Mouse (Mus musculus) ES-E14 (cell line): ENCODE measurements around the gene Olfr1293-ps. TPM values are rescaled to one million over a fixed set of nuclear protein-coding genes. Genes with fewer than 3 reads are reported as not detected.

Experiments
- DNase-seq: peaks from one replicate; pipeline ENCODE4 v3.0.0-alpha.2; 2013; ENCODE audit warnings: low read depth, low spot score
- H3K27ac ChIP-seq: 2 replicates; pipeline ENCODE4 v1.5.1; 2012; ENCODE audit warnings: low read depth, mild to moderate bottlenecking, low read length, moderate library complexity, mixed read lengths; ENCODE audit not compliant: poor library complexity, insufficient read depth, severe bottlenecking
- H3K36me3 ChIP-seq: 2 replicates; pipeline ENCODE4 v1.6.1; 2012; ENCODE audit warnings: mild to moderate bottlenecking, low read length, moderate library complexity, mixed read lengths; ENCODE audit not compliant: control insufficient read depth, poor library complexity, insufficient read depth, severe bottlenecking
- H3K4me1 ChIP-seq, 2 experiments: fragments of 150-350 bp in 1 of 2; sonication (generic) in 1 of 2; 2 replicates each; pipeline ENCODE4 v1.6.1; 2012; ENCODE audit warnings: low read length in 2 of 2, mild to moderate bottlenecking in 1 of 2, mixed read lengths in 1 of 2; ENCODE audit not compliant: control insufficient read depth in 2 of 2, insufficient read depth in 2 of 2, poor library complexity in 1 of 2
- H3K4me3 ChIP-seq, 2 experiments: fragments of 150-350 bp in 1 of 2; sonication (generic) in 1 of 2; 2 replicates each; pipeline ENCODE4 v1.5.1; 2012; ENCODE audit warnings: low read length in 2 of 2, low read depth in 1 of 2, mild to moderate bottlenecking in 1 of 2, mixed read lengths in 1 of 2; ENCODE audit not compliant: insufficient read depth in 1 of 2, poor library complexity in 1 of 2, severe bottlenecking in 1 of 2
- H3K9ac ChIP-seq: 2 replicates; pipeline ENCODE4 v1.6.1; 2012; ENCODE audit warnings: low read depth, mild to moderate bottlenecking, low read length, mixed read lengths; ENCODE audit not compliant: poor library complexity, insufficient read depth, severe bottlenecking
- H3K9me3 ChIP-seq: fragments of 150-350 bp; sonication (generic); 2 replicates; pipeline ENCODE4 v1.6.1; 2012; ENCODE audit warnings: low read depth, mild to moderate bottlenecking, low read length; ENCODE audit not compliant: control insufficient read depth, insufficient read depth
- CHD2 ChIP-seq: IDR thresholded peaks from 2 replicates; pipeline ENCODE4 v1.6.1; 2014; ENCODE audit warnings: mild to moderate bottlenecking, low read depth, low read length, inconsistent platforms
- HCFC1 ChIP-seq: IDR thresholded peaks from 2 replicates; pipeline ENCODE4 v1.6.1; 2012; ENCODE audit warnings: low read length, inconsistent platforms, borderline replicate concordance; ENCODE audit not compliant: insufficient read depth
- MAFK ChIP-seq: IDR thresholded peaks from 2 replicates; pipeline ENCODE4 v1.6.1; 2014; ENCODE audit warnings: mild to moderate bottlenecking, low read depth, low read length, inconsistent platforms; ENCODE audit not compliant: insufficient read depth
- ZC3H11A ChIP-seq: IDR thresholded peaks from 2 replicates; pipeline ENCODE4 v1.6.1; 2012; ENCODE audit warnings: low read depth, mild to moderate bottlenecking, inconsistent platforms, low read length, borderline replicate concordance
- ZNF384 ChIP-seq: IDR thresholded peaks from 2 replicates; pipeline ENCODE4 v1.6.1; 2012; ENCODE audit warnings: low read depth, low read length, inconsistent platforms
- in situ Hi-C, 2 experiments: fragments of 600-800 bp; cut with MboI; formaldehyde crosslinking; loops; one replicate each; pipeline ENCODE4 v1.15.1; 2025; ENCODE audit warnings: low sequenced_read_pairs in 2 of 2, inconsistent platforms in 1 of 2; ENCODE audit not compliant: unreplicated experiment in 2 of 2
- total RNA-seq: library from RNA; depleted of rRNA; stranded (reverse); fragments of 300-350 nt; gene quantifications from 2 replicates; pipeline ENCODE4 v1.2.3, GENCODE M21; 2012; rRNA removed

Olfr1293-ps gene
- not detected in 2 replicates for total RNA-seq

DNA sequence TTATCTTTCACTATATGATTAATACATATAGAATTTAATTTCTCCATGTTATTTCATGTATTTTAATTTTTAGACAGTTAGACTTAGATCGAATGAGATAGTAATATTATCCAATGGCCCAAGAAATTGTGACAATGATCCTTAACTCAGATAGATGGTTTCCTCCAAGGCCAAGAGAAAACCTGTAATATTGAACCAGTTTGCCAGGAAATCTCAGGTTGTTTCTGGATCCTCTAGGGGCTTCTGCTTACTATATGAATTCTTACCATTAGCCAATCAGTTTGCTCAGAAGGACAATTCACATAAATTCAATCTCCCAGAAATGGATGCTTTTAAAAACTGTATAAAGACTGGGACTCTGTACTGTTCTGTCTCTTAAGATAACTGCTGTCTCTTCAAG lies at the start of gene Olfr1293-ps:
TSS of gene Olfr1293-ps (plus strand) at position 301 of the 400 bp plus-strand sequence.
- in situ Hi-C loops = no loop called here
- Histone ChIP-seq H3K9ac (no peak within 1 kb of the TSS), H3K27ac (no peak within 1 kb of the TSS), H3K4me1 (no peaks in the 10 kb centered on the region), H3K9me3 (no peaks in the 10 kb centered on the region), H3K4me3 (no peak within 1 kb of the TSS), H3K36me3 (no peaks in the 10 kb centered on the region)
- no peak for DNase-seq
- TF ChIP-seq MAFK (no peak), CHD2 (no peak), ZC3H11A (no peak), ZNF384 (no peak), HCFC1 (no peak)

DNA sequence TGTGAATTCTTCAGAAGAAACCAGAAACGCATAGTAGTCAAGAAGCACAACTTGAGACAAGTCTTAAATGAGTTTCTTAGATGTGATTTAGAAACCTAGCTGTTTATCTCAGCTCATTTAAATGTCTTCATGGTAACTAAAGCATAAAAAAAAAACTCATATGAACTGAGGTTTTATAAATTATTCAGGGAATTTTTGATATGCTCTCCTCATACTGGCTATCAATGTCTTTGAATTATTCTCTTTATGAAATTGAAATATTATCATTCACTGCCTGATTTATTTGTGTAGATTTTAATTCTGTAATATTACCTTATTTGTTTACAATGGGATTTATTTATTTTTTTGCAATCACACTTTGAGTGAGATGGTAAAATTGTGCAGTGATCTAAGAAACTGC lies 44.5 kb upstream of the Olfr1293-ps start, which contains the start of gene Olfr1289:
TSS of gene Olfr1289 (plus strand) at position 301 of the 400 bp plus-strand sequence.
- H3K27ac ChIP-seq = no peak within 1 kb of the TSS
- in situ Hi-C loops = no loop called here

DNA sequence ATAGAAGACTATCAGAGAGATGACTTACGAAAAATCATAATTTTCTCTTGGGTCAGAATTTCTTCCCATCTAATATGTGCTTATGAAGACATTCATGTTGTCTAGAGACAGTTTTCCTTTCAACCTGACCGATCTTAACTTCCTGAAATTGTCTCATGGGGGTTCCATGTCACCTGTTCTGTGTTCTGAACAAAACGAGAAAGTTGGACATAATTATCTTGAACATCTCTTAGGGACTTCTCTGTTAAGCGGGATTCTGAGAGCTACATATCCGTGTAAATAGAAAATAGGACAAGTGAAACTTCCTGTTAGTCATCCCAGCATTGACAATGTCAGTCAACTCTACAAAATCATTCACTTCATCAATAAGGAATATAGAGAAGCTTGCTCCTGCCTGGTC lies 31.3 kb upstream of the Olfr1293-ps start, which contains the start of gene Olfr1290:
TSS of gene Olfr1290 (minus strand) at position 101 of the 400 bp plus-strand sequence.
- no peaks in the 10 kb centered on the region for H3K36me3 ChIP-seq
- in situ Hi-C loops = no loop called here
- no peak for TF ChIP-seq ZC3H11A
- TF ChIP-seq ZNF384 = no peak
- TF ChIP-seq CHD2 = no peak
- no peak for TF ChIP-seq HCFC1
- no peak for TF ChIP-seq MAFK

More for the DNA sequence above, 44.5 kb upstream of the Olfr1293-ps start, which contains the start of gene Olfr1289:
- no peaks in the 10 kb centered on the region for H3K36me3 ChIP-seq
- DNase-seq = no peak
- H3K9me3 ChIP-seq = no peaks in the 10 kb centered on the region
- no peak within 1 kb of the TSS for H3K9ac ChIP-seq
- no peaks in the 10 kb centered on the region for H3K4me1 ChIP-seq
- TF ChIP-seq HCFC1 = no peak
- TF ChIP-seq MAFK = no peak
- TF ChIP-seq ZNF384 = no peak
- no peak for TF ChIP-seq CHD2
- no peak for TF ChIP-seq ZC3H11A
- H3K4me3 ChIP-seq = no peak within 1 kb of the TSS

DNA sequence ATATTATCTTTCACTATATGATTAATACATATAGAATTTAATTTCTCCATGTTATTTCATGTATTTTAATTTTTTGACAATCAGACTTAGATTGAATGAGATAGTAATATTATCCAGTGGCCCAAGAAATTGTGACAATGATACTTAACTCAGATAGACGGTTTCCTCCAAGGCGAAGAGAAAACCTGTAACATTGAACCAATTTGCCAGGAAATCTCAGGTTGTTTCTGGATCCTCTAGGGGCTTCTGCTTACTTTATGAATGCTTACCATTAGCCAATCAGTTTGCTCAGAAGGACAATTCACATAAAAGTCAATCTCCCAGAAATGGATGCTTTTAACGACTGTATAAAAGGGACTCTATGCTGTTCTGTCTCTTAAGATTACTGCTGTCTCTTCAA lies 28.1 kb upstream of the Olfr1293-ps start, which contains the start of gene Olfr1291-ps1:
TSS of gene Olfr1291-ps1 (plus strand) at position 301 of the 400 bp plus-strand sequence.
- in situ Hi-C loops = no loop called here
- no peak for DNase-seq
- no peak within 1 kb of the TSS for H3K4me3 ChIP-seq
- no peaks in the 10 kb centered on the region for H3K36me3 ChIP-seq
- H3K9me3 ChIP-seq = no peaks in the 10 kb centered on the region
- H3K4me1 ChIP-seq = no peaks in the 10 kb centered on the region
- no peak within 1 kb of the TSS for H3K27ac ChIP-seq
- no peak for TF ChIP-seq HCFC1
- TF ChIP-seq MAFK = no peak
- TF ChIP-seq ZNF384 = no peak
- no peak for TF ChIP-seq CHD2
- TF ChIP-seq ZC3H11A = no peak
- no peak within 1 kb of the TSS for H3K9ac ChIP-seq

More for the DNA sequence above, 31.3 kb upstream of the Olfr1293-ps start, which contains the start of gene Olfr1290:
- H3K9ac ChIP-seq = no peak within 1 kb of the TSS
- no peak within 1 kb of the TSS for H3K27ac ChIP-seq
- no peaks in the 10 kb centered on the region for H3K9me3 ChIP-seq
- DNase-seq = no peak
- H3K4me1 ChIP-seq = no peaks in the 10 kb centered on the region
- H3K4me3 ChIP-seq = no peak within 1 kb of the TSS

DNA sequence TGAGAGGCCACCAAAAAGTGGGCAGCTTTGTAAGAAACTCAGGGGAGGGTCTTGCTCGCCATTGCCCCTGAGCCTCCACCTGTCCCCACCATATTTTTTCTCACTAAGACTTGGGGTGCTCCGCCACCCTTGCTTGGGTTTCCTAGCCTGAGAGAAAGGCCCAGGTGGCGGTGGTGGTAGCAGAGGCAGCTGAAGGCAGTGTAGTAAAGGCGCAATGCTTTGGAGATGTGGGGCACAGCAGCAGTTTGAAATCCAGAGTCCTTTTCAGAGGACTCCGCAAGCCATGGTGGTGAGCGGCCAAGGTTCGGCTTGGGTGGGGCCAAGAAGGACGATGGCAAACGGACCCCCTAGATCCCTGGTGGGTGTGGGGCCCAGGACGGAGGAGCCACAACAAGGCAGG lies 7.6 kb upstream of the Olfr1293-ps start:
- peak overlapping the region in 1 of 2 experiments; percentile 10; a peak in 1 of 4 replicates for H3K4me3 ChIP-seq
- H3K36me3 ChIP-seq = no peaks in the 10 kb centered on the region
- in situ Hi-C loops = no loop called here
- DNase-seq = no peak
- TF ChIP-seq HCFC1 = no peak
- no peak for TF ChIP-seq ZNF384
- TF ChIP-seq MAFK = no peak
- TF ChIP-seq CHD2 = no peak
- TF ChIP-seq ZC3H11A = no peak
- H3K27ac ChIP-seq = no peak overlapping the region
- no peak overlapping the region for H3K9ac ChIP-seq
- peaks cover 0 to 3% of the 10 kb centered on the region in 2 experiments; a peak in 2 of 4 replicates for H3K4me1 ChIP-seq
- no peaks in the 10 kb centered on the region for H3K9me3 ChIP-seq
